ENCODE assay signal across 9 mouse cellular contexts in the genomic region with DNA sequence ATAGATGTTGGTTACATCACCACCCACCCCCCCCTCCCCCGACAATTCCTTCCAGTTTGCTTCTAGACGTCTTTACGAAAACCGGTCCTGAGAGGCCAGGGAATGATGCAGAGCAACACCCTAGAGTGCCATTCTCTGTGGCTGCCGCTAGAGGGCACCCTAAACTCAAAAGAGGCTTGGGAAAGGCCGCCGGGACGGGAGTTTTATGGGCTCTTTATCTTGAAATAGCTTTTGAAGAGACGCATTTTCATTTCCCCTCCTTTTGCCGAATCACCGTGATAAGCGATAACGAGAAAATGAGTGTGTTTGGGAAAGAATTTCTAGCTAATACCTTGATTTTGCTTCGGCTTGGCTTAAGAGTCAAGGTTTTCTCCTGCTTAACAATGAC. TPM values are rescaled to one million over a fixed set of nuclear protein-coding genes. Genes with fewer than 3 reads are reported as not detected.
A peak's percentile ranks its signal among the peaks of the same experiment; 100 is the strongest.
DNase-seq lines count a peak whose midpoint lies in the region; ATAC-seq and TF ChIP-seq lines count a peak whose summit lies in the region.
"Had no signal": no experiment of that assay in that cellular context is flagged by ENCODE, and none has a peak within 500 bp of the region (broad histone marks: within the 10 kb centered on the region; RNA-seq: fewer than 3 reads in every experiment).

No protein-coding gene starts in this region.

- H3K27me3 ChIP-seq in CH12.LX (replicated peaks), result peaks cover 28% of the 10 kb centered on the region
- no peaks in the 10 kb centered on the region for H3K27me3 ChIP-seq in embryonic facial prominence, embryonic 15.5 days
- peaks cover 11% of the 10 kb centered on the region; the same call in 1 of the 2 replicates for H3K27me3 ChIP-seq in heart, postnatal 0 days (ENCODE audit: control insufficient read depth, insufficient read depth, low read length)

- no peak for TF ChIP-seq POLR2A in CH12.LX (IDR thresholded peaks at IDR 0.05; ENCODE audit: low read depth, low read length)

- dilution Hi-C loops in CH12.LX (cut with MboI; ENCODE audit: extremely low pct_ligation_motif_present, extremely low pct_unique_long_range_greater_than_20kb, low sequenced_read_pairs), result no loop called here

- TF ChIP-seq EP300 in CH12.LX (IDR thresholded peaks at IDR 0.05; ENCODE audit: low read length), result no peak
- TF ChIP-seq EP300 in heart, postnatal 0 days (IDR thresholded peaks at IDR 0.05; ENCODE audit: low read depth), result no peak

- H3K4me2 ChIP-seq in CH12.LX (ENCODE audit: insufficient read depth, low read depth, poor library complexity, severe bottlenecking), result peak overlapping the region; percentile 22; the same call in 1 of the 2 replicates
- H3K4me2 ChIP-seq in embryonic facial prominence, embryonic 15.5 days (replicated peaks), result peak overlapping the region; percentile 26; the same call in 1 of the 2 replicates
- no peak overlapping the region for H3K4me2 ChIP-seq in heart, postnatal 0 days (ENCODE audit: low read depth, low read length)

- peak; percentile 53 to 87 for TF ChIP-seq CTCF in CH12.LX (conservative IDR thresholded peaks at IDR 0.05 in 1 of 2, IDR thresholded peaks at IDR 0.05 in 1 of 2; ENCODE audit: low read depth in 2 of 2, low read length in 2 of 2)
- peak; percentile 75 for TF ChIP-seq CTCF in heart, postnatal 0 days (IDR thresholded peaks at IDR 0.05; ENCODE audit: low read depth)
- TF ChIP-seq CTCF in layer of hippocampus, adult 2 months (conservative IDR thresholded peaks at IDR 0.05), result peak; percentile 82

- no peak overlapping the region for H3K9ac ChIP-seq in CH12.LX (ENCODE audit: insufficient read depth, low read depth)
- no peak overlapping the region for H3K9ac ChIP-seq in embryonic facial prominence, embryonic 15.5 days
- H3K9ac ChIP-seq in heart, postnatal 0 days (replicated peaks; ENCODE audit: low read depth, low read length), result no peak overlapping the region

- ATAC-seq in embryonic facial prominence, embryonic 15.5 days (ENCODE audit: insufficient number of reproducible peaks, low FRiP score, low TSS enrichment, low read depth), result no peak
- ATAC-seq in heart, postnatal 0 days (ENCODE audit: insufficient read depth, low read depth), result no peak

- TF ChIP-seq RAD21 in CH12.LX (IDR thresholded peaks at IDR 0.05; ENCODE audit: low read depth, low read length), result peak; percentile 87

- WGBS in embryonic facial prominence, embryonic 15.5 days, result 5% methylated on average over 14 of the region's 14 CpGs
- 3% methylated on average over 14 of the region's 14 CpGs for WGBS in heart, postnatal 0 days

- peak; percentile 68 for DNase-seq in CH12.LX (ENCODE audit: extremely low read depth)
- peak; percentile 71 for DNase-seq in adrenal gland, adult 2 months
- peak; percentile 34 for DNase-seq in heart, postnatal 0 days (ENCODE audit: low spot score)
- DNase-seq in layer of hippocampus, adult 2 months (ENCODE audit: low spot score in 2 of 2), result peak; percentile 63 to 81
- peak; percentile 75 for DNase-seq in lung, postnatal 10 days
- peak; percentile 89 for DNase-seq in retina, embryonic 14.5 days (ENCODE audit: low spot score)
- peak; percentile 76 for DNase-seq in urinary bladder, postnatal 14 days (ENCODE audit: low spot score)

- no peaks in the 10 kb centered on the region for H3K79me2 ChIP-seq in CH12.LX (replicated peaks; ENCODE audit: control insufficient read depth, extremely low read depth, insufficient read depth, poor library complexity, severe bottlenecking)

- in situ Hi-C loops in CH12.LX (cut with MboI; ENCODE audit: low pct_ligation_motif_present, low pct_unique_long_range_greater_than_20kb, low sequenced_read_pairs), result no loop called here

- H3K4me3 ChIP-seq in CH12.LX (replicated peaks in 1 of 3; ENCODE audit: low read depth in 2 of 3, low read length in 2 of 3, poor library complexity in 1 of 3), result no peak overlapping the region
- no peak overlapping the region for H3K4me3 ChIP-seq in embryonic facial prominence, embryonic 15.5 days (replicated peaks)
- no peak overlapping the region for H3K4me3 ChIP-seq in heart, postnatal 0 days (ENCODE audit: low read depth, low read length)
- H3K4me3 ChIP-seq in layer of hippocampus, adult 2 months, result no peak overlapping the region

- no peaks in the 10 kb centered on the region for H3K9me3 ChIP-seq in CH12.LX (replicated peaks; ENCODE audit: low read length)
- no peaks in the 10 kb centered on the region for H3K9me3 ChIP-seq in embryonic facial prominence, embryonic 15.5 days (replicated peaks)
- H3K9me3 ChIP-seq in heart, postnatal 0 days (replicated peaks; ENCODE audit: control insufficient read depth, low read length), result no peaks in the 10 kb centered on the region

- no peaks in the 10 kb centered on the region for H3K36me3 ChIP-seq in CH12.LX (replicated peaks in 1 of 2; ENCODE audit: control insufficient read depth in 1 of 2, insufficient read depth in 1 of 2, low read length in 1 of 2)
- no peaks in the 10 kb centered on the region for H3K36me3 ChIP-seq in embryonic facial prominence, embryonic 15.5 days
- H3K36me3 ChIP-seq in heart, postnatal 0 days (replicated peaks; ENCODE audit: control insufficient read depth, insufficient read depth, low read length), result no peaks in the 10 kb centered on the region

- 0 out of 4 replicates have a peak, but pooled peaks cover 0 to 3% of the 10 kb centered on the region in 2 experiments for H3K4me1 ChIP-seq in CH12.LX (ENCODE audit: control insufficient read depth in 1 of 2, insufficient read depth in 2 of 2)
- 0 out of 2 replicates have a peak, but pooled peaks cover 8% of the 10 kb centered on the region for H3K4me1 ChIP-seq in embryonic facial prominence, embryonic 15.5 days
- no peaks in the 10 kb centered on the region for H3K4me1 ChIP-seq in heart, postnatal 0 days (ENCODE audit: control insufficient read depth, insufficient read depth)

- no peak overlapping the region for H3K27ac ChIP-seq in CH12.LX (ENCODE audit: insufficient read depth, low read depth)
- H3K27ac ChIP-seq in embryonic facial prominence, embryonic 15.5 days (replicated peaks), result no peak overlapping the region
- no peak overlapping the region for H3K27ac ChIP-seq in heart, postnatal 0 days (ENCODE audit: low read depth)
- H3K27ac ChIP-seq in layer of hippocampus, adult 2 months, result no peak overlapping the region
- H3K27ac ChIP-seq: macrophage had no signal

TF ChIP-seq in CH12.LX, 34 proteins besides CTCF, POLR2A, EP300 and RAD21:
- peak; percentile 64 for TF ChIP-seq SMC3 (IDR thresholded peaks at IDR 0.05; ENCODE audit: low read depth, low read length)
- TF ChIP-seq MAZ (IDR thresholded peaks at IDR 0.05; ENCODE audit: low read depth, low read length), result no peak

RNA-seq across cellular contexts. Expression of gene Prkab1, which starts 6.9 kb away (rescaled TPM):
- total RNA-seq in CH12.LX (2012; rRNA removed) (18.4 and 20.1 TPM in 2 replicates), CH12.LX (2014; rRNA removed) (19.8 and 24.1 TPM in 2 replicates)
- polyA plus RNA-seq in CH12.LX (2012; ENCODE audit: insufficient read length, low read depth), result 23.6 and 26.8 TPM in 2 replicates
- 10 to 100 TPM; 60.7 to 90.8 TPM for total RNA-seq in adrenal gland, adult 2 months (2021)
- 118 and 163 TPM in 2 replicates for polyA plus RNA-seq in adrenal gland, adult 2 months (2012; rRNA removed)
- 62.8 and 68.6 TPM in 2 replicates for polyA plus RNA-seq in embryonic facial prominence, embryonic 15.5 days (2015; fragmentation: Nextera tagmentation; extraction: Ambion mirVana)
- total RNA-seq in heart, postnatal 0 days (2014; rRNA removed; ENCODE audit: low replicate concordance), result 39.6 and 64.2 TPM in 2 replicates
- 35.4 and 38.6 TPM in 2 replicates for polyA plus RNA-seq in heart, postnatal 0 days (2015; fragmentation: Nextera tagmentation; extraction: Ambion mirVana)
- 10 to 100 TPM; 19.4 to 19.7 TPM for total RNA-seq in layer of hippocampus, adult 2 months (2021)

RNA-seq across cellular contexts. Expression of gene Tmem233, which starts 51.9 kb away (rescaled TPM):
- total RNA-seq in CH12.LX (2012; rRNA removed) (not detected in 2 replicates), CH12.LX (2014; rRNA removed) (not detected in 2 replicates)
- polyA plus RNA-seq in CH12.LX (2012; ENCODE audit: insufficient read length, low read depth), result not detected in 2 replicates
- not detected for total RNA-seq in adrenal gland, adult 2 months (2021)
- not detected in 2 replicates for polyA plus RNA-seq in adrenal gland, adult 2 months (2012; rRNA removed)
- polyA plus RNA-seq in embryonic facial prominence, embryonic 15.5 days (2015; fragmentation: Nextera tagmentation; extraction: Ambion mirVana), result 0.07 TPM in 1 of 2 replicates, not detected in the other
- not detected in 2 replicates for total RNA-seq in heart, postnatal 0 days (2014; rRNA removed; ENCODE audit: low replicate concordance)
- not detected in 2 replicates for polyA plus RNA-seq in heart, postnatal 0 days (2015; fragmentation: Nextera tagmentation; extraction: Ambion mirVana)
- total RNA-seq in layer of hippocampus, adult 2 months (2021), result not detected
- polyA plus RNA-seq: macrophage had no signal

Comparison
In these comparisons a context has a peak if more than half of its experiments do, and no peak if none do; other contexts are left out.
1. DNase-seq: peak in every context shown above with its lines; median percentile 89 in retina, embryonic 14.5 days; 76 in urinary bladder, postnatal 14 days; 75 in lung, postnatal 10 days; 72 in layer of hippocampus, adult 2 months; 71 in adrenal gland, adult 2 months; 68 in CH12.LX; 34 in heart, postnatal 0 days.